Mouse (Mus musculus): ENCODE measurements around the gene Esf1.
"Not testable (repeated sequence)": the region's sequence is repeated elsewhere in the genome, so short reads cannot be mapped to it uniquely, and the experiment has no call there.

Esf1 gene

GRCm38 (mm10) chr2:140093433-140093832 lies 76.9 kb downstream of the Esf1 start:
- DNase-seq: no peak

GRCm38 (mm10) chr2:140084245-140084644 lies 86.1 kb downstream of the Esf1 start:
- no peak for DNase-seq

GRCm38 (mm10) chr2:140080747-140081577 lies 89.4 kb downstream of the Esf1 start:
- no peak for DNase-seq

- DNase-seq: not testable (repeated sequence)
These were observed 91.1 kb downstream of the Esf1 start for GRCm38 (mm10) chr2:140079284-140079683.

GRCm38 (mm10) chr2:140078600-140079280 lies 91.6 kb downstream of the Esf1 start:
- DNase-seq: peak; percentile 74

GRCm38 (mm10) chr2:140077476-140077875 lies 92.9 kb downstream of the Esf1 start:
- DNase-seq: no peak

- DNase-seq: no peak
These were observed 95.2 kb downstream of the Esf1 start for GRCm38 (mm10) chr2:140075150-140075549.

Measured in kidney, adult 9 months (tissue).